Mouse (Mus musculus) cerebellum, postnatal 36 days (tissue): ENCODE data around the gene Slc31a1.

Experiments used
- DNase-seq, 2 experiments: peaks; one replicate each; pipeline ENCODE4 v3.0.0; 2021 to 2022; ENCODE audit warnings: mixed read lengths in 2 of 2

The Slc31a1 gene

GRCm38 (mm10) chr4:62408601-62409282 is 48.2 kb downstream of the Slc31a1 start, which contains the start of the genes Cdc26 and Prpf4:
Gene Cdc26 (minus strand): TSS chr4:62408642.
Gene Prpf4 (plus strand): TSS chr4:62408797.
- DNase-seq: peak; percentile 96 to 97

DNA sequence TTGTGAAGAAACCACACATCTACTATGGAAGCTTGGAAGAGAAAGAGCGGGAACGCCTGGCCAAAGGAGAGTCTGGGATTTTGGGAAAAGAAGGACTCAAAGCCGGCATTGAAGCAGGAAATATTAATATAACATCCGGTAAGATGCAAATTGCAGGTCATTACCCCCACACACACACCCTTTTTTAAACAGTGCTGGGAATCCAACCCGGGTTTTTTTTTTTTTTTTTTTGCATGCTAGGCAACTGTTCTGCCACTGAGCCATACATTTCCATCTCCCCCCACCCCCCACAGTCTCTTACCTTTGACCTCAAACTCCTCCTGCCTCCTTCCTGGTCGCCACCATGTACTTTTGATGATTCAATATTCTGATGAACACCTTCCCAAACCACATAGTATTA is 49.1 kb downstream of the Slc31a1 start:
- DNase-seq: no peak

DNA sequence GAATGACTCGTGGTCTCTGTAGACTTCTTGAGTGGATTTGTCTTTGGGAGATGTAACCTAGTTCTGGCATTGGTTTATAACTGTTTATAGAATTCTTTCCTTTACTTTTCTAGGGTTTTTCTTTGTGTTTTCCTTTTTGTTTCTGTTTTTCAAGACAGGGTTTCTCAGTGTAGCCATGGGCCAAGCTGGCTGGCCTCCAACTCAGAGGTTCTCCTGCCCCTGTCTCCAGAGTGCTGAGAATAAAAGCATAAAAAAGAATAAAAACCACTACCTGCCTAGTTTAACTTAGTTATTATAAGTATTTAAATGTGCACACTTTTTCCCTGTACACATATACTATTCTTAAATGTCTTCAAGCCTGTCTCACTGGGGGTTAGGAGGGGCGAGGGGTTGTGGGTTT is 49.8 kb downstream of the Slc31a1 start:
- no peak for DNase-seq

- DNase-seq: no peak
Measured at GRCm38 (mm10) chr4:62411606-62412005, 51.1 kb downstream of the Slc31a1 start.

- DNase-seq: no peak
Measured at GRCm38 (mm10) chr4:62418448-62418847, 57.9 kb downstream of the Slc31a1 start.

GRCm38 (mm10) chr4:62419091-62419490 is 58.6 kb downstream of the Slc31a1 start:
- DNase-seq: peak; percentile 59 to 66

- DNase-seq: no peak
Measured at GRCm38 (mm10) chr4:62425891-62426290, 65.4 kb downstream of the Slc31a1 start.

DNA sequence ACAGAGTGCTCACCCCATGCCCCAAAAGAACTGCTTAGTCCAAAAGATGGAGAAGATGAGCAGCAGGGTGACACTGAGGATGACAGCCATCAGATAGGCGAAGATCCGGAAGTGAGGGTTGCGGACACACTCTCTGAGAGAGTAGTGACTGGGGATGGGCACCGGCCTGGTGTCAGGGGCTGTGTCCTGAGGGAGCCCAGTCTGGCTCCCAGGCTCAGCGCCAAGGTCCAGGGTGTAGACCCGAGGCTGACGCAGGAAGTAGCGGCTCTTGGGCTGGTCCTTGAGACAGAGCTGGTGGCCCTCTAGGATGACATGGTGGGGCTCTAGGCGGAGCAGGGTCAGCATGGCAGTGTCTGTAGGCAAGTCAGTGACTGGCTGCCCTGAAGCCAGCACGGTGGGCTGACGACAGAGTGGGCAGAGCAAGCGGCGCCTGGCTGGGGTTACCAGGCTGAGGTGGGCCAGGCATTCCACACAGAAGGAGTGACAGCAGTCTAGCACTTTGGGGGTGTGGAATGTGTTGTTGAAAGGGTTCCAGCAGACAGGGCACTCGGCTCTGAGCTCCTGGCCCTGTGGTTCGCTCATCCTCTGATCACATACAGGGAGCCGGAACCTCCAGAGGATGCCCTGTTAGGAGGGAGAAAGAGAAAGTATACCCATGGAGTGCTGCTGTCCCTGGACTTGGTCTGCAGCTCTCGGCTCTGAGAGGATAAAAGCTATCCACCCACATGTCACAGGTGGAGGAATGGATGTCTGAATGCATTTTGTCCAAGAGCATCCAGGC is 67.6 kb downstream of the Slc31a1 start:
- DNase-seq: peak in 1 of 2 experiments; percentile 11

GRCm38 (mm10) chr4:62429616-62430015 is 69.1 kb downstream of the Slc31a1 start:
- DNase-seq: no peak

GRCm38 (mm10) chr4:62430678-62431077 is 70.2 kb downstream of the Slc31a1 start:
- DNase-seq: no peak

DNA sequence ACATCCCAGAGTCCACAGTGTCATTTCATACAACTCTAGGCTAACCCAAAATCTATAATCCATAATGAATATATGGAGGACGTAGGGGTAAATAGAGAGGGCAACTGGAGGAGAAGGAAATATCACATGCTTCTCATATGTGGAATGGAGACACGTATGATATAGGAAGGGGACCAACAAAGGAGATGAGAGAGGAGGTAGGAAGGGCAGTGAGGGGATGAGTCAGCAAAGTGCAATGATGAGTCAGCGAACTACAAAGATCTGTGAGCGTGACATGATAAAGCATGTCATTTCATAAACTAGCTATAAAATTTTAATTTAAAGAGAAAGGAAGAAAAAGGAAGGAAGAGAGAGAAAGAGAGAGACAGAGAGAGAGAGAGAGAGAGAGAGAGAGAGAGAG is 71.0 kb downstream of the Slc31a1 start:
- DNase-seq: no peak

DNA sequence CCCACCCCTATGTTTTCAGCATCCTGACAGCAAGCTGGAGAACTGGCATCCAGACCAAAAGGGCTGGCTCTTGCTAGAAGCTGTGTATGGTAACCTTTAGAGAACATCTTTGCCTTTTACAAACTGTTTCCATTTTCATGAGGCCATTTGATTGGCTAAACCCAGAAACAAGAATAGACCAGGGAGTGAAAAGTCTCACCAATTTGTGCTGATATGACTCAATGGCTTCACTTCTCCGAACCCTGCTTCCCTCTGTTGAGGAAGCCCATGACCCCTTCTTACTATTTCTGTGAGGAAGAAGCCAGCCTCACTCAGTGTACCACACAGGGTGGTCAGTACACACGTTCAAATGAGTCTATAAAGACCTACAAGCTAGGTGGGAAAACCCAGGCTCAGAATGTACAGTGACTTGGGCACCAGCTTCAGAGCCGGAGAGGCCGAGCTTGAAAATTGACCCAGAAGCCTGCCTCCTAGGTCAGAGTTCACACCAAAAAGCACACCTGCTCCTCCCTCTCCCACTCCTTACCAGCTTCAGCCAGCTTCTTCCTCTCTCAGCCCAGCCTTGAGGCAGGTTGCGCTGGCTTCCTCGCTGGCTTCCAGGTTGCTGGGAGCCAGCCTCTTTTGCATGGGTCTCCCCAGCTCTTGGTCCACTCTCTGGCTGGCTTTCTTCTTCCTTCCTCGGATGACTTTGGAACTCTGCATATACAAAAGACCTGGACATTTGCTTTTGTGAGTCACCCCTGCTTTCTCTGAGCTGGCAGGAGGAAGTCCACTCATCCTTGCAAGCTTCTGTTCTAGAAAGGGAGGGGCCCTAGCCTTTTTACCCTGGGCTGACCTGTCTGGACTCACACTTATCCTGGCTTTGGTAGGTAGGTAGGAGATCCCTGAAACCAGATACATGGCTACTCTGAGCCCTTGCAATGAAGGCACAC is 73.7 kb downstream of the Slc31a1 start:
- DNase-seq: no peak

- DNase-seq: no peak
Measured at GRCm38 (mm10) chr4:62435081-62435480, 74.6 kb downstream of the Slc31a1 start, which contains the start of gene Rnf183. Gene Rnf183 (minus strand): TSS chr4:62435252.

GRCm38 (mm10) chr4:62437256-62437778 is 76.8 kb downstream of the Slc31a1 start:
- no peak for DNase-seq

DNA sequence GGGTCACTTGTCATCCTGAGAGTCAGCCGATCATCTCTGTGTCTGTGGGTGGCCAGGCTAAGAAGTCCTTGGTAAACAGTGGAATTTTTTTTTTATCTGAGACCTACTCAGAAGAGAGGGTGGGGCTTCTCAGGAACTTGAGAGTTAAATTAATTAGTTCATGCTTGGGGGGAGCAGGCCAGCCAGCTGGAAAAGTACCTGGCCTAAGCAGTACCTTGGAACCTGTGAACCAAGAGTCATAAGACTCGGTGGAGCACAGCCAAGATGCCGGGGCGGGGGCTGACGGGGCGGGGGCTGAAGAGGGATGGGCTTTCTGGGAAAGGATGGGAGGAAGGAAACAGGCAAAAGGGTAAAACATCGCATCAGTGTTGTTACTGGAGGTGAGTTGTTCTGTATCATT is 77.3 kb downstream of the Slc31a1 start:
- DNase-seq: no peak

DNA sequence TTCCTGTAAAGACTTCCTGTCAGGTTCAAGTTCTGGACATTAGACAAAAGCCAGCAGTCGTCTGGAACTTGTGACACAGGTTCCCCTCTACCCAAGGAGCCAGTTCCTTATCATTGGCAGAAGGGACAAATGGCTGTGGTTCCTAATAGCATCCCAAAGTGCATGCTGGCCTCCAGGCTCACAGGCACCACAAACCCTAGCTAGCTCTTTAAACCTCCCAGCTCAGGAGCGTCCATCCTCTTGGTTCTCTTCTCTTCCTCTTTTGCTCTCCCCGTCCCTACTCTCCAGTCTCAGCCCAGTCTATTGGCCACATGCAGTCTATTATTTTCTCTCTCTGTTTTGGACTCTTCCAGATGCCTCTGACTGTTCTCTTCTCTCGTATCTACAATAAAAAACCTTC is 79.3 kb downstream of the Slc31a1 start:
- DNase-seq: no peak

GRCm38 (mm10) chr4:62440544-62440943 is 80.0 kb downstream of the Slc31a1 start:
- DNase-seq: peak; percentile 82 to 84

- DNase-seq: no peak
Measured at GRCm38 (mm10) chr4:62440986-62441385, 80.5 kb downstream of the Slc31a1 start.
